Mouse (Mus musculus) lung, adult 2 months (tissue): ENCODE results near the gene Ly6g5c. TPM values are rescaled to one million over a fixed set of nuclear protein-coding genes. Genes with fewer than 3 reads are reported as not detected.

ENCODE experiments used
- DNase-seq: peaks from one replicate; pipeline ENCODE4 v3.0.0; 2022
- H3K4me1 ChIP-seq: fragments of 200-500 bp; 2 replicates; pipeline ENCODE4 v1.6.1; 2011; ENCODE audit warnings: low read length; ENCODE audit not compliant: control insufficient read depth, insufficient read depth
- H3K4me3 ChIP-seq: fragments of 200-500 bp; replicated peaks from 2 replicates; pipeline ENCODE3; 2011; ENCODE audit warnings: low read depth, mild to moderate bottlenecking, control low read depth, low read length; ENCODE audit errors: extremely low read depth
- CTCF ChIP-seq: fragments of 200-500 bp; IDR thresholded peaks from 2 replicates; pipeline ENCODE4 v1.5.1; 2011; ENCODE audit warnings: mild to moderate bottlenecking, low read length, control low read depth; ENCODE audit not compliant: insufficient read depth
- POLR2A ChIP-seq: fragments of 200-500 bp; IDR thresholded peaks from 2 replicates; pipeline ENCODE4 v1.6.1; 2011; ENCODE audit warnings: low read depth, mild to moderate bottlenecking, control low read depth, low read length, borderline replicate concordance; ENCODE audit errors: extremely low read depth
- WGBS: fragments of 180-500 bp; shearing (Covaris S2); methylation state at CpG from one replicate; pipeline ENCODE4 v1.1.7; 2018; 5-methylcytosine and 5-hydroxymethylcytosine counted together
- polyA plus RNA-seq: library from polyadenylated mRNA; depleted of rRNA; stranded (reverse); fragments of >200 nt; gene quantifications from 2 replicates; pipeline ENCODE4 v1.2.3, GENCODE M21; 2012; rRNA removed

The Ly6g5c gene
- not detected in 2 replicates for polyA plus RNA-seq

- no peak for TF ChIP-seq POLR2A
- TF ChIP-seq CTCF, result no peak
- DNase-seq, result no peak
- no peaks in the 10 kb centered on the region for H3K4me1 ChIP-seq
- H3K4me3 ChIP-seq, result no peak within 1 kb of the TSS
- 87% methylated on average over 6 of the region's 6 CpGs for WGBS
Measured at GRCm38 (mm10) chr17:35108097-35108496, at the start of gene Ly6g5c. Gene Ly6g5c (plus strand): TSS chr17:35108279.

GRCm38 (mm10) chr17:35058316-35058715 lies 49.8 kb upstream of the Ly6g5c start:
- WGBS, result 37% methylated on average over 9 of the region's 9 CpGs

GRCm38 (mm10) chr17:35058911-35059892 lies 48.9 kb upstream of the Ly6g5c start, which contains the start of gene Ddah2:
Gene Ddah2 (plus strand): TSS chr17:35059035.
- TF ChIP-seq POLR2A (peak; percentile 80; the same call in 1 of the 2 replicates), CTCF (peak; percentile 14; the same call in 1 of the 2 replicates)
- peak; percentile 90 for DNase-seq
- H3K4me1 ChIP-seq, result peaks cover 16% of the 10 kb centered on the region
- WGBS, result under 1% methylated on average over 57 of the region's 57 CpGs
- peak within 1 kb of the TSS; percentile 97 for H3K4me3 ChIP-seq

More at GRCm38 (mm10) chr17:35058316-35058715, 49.8 kb upstream of the Ly6g5c start:
- TF ChIP-seq CTCF (no peak), POLR2A (no peak)
- DNase-seq, result no peak
- Histone ChIP-seq H3K4me1 (peaks cover 16% of the 10 kb centered on the region), H3K4me3 (no peak overlapping the region)

- DNase-seq, result no peak
- peak overlapping the region; percentile 97 for H3K4me3 ChIP-seq
Measured at GRCm38 (mm10) chr17:35060071-35060470, 48.0 kb upstream of the Ly6g5c start.

GRCm38 (mm10) chr17:35060737-35061297 lies 47.3 kb upstream of the Ly6g5c start:
- DNase-seq, result no peak
- WGBS, result 64% methylated on average over 22 of the region's 22 CpGs
- Histone ChIP-seq H3K4me1 (peaks cover 16% of the 10 kb centered on the region), H3K4me3 (peak overlapping the region; percentile 23)
- TF ChIP-seq CTCF (no peak), POLR2A (no peak)

More at GRCm38 (mm10) chr17:35060071-35060470, 48.0 kb upstream of the Ly6g5c start:
- TF ChIP-seq POLR2A (no peak), CTCF (no peak)
- 16% methylated on average over 14 of the region's 14 CpGs for WGBS
- H3K4me1 ChIP-seq, result peaks cover 16% of the 10 kb centered on the region

- H3K4me3 ChIP-seq, result no peak overlapping the region
- no peak for TF ChIP-seq CTCF
- peaks cover 12% of the 10 kb centered on the region for H3K4me1 ChIP-seq
- WGBS, result 85% methylated on average over 8 of the region's 8 CpGs
- no peak for DNase-seq
Measured at GRCm38 (mm10) chr17:35061299-35061698, 46.8 kb upstream of the Ly6g5c start.

GRCm38 (mm10) chr17:35063466-35063865 lies 44.6 kb upstream of the Ly6g5c start:
- H3K4me1 ChIP-seq, result peaks cover 11% of the 10 kb centered on the region
- no peak for TF ChIP-seq CTCF
- TF ChIP-seq POLR2A, result no peak
- WGBS, result 70% methylated on average over 3 of the region's 3 CpGs
- DNase-seq, result no peak
- H3K4me3 ChIP-seq, result no peak overlapping the region

GRCm38 (mm10) chr17:35064378-35064877 lies 43.7 kb upstream of the Ly6g5c start:
- Histone ChIP-seq H3K4me1 (peaks cover 11% of the 10 kb centered on the region), H3K4me3 (no peak overlapping the region)
- 37% methylated on average over 10 of the region's 10 CpGs for WGBS
- TF ChIP-seq POLR2A, result no peak
- peak; percentile 41 for DNase-seq

- TF ChIP-seq CTCF, result no peak
- peak; percentile 38; the same call in 1 of the 2 replicates for TF ChIP-seq POLR2A
- peak within 1 kb of the TSS; percentile 59 for H3K4me3 ChIP-seq
- WGBS, result 4% methylated on average over 48 of the region's 48 CpGs
- peak; percentile 78 for DNase-seq
- peaks cover 8% of the 10 kb centered on the region for H3K4me1 ChIP-seq
Measured at GRCm38 (mm10) chr17:35064951-35065947, 42.8 kb upstream of the Ly6g5c start, which contains the start of gene Ly6g6c. Gene Ly6g6c (plus strand): TSS chr17:35065388.
